Mouse (Mus musculus): ENCODE data around the gene Ints7.

DNA sequence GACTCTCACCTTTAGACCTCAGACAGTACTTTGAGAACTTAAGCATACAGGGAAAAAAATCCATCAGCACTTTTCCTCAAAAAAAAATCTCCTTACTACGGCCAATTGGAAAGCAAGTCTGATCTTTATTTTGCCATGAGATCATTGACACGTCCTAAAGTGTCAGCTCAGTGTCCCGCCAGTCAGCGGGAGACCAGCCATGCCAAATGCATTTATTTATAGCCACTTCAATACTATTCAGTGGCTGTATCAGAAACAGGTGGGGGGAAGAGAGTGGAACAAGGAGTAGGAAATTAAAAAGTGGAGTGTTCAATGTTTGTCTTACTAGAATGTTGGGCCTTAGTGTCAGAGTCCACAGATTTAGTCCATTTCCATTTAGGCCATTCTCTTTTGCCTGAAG is 24.6 kb upstream of the Ints7 start:
- no peak for TF ChIP-seq CTCF (IDR thresholded peaks at IDR 0.05; ENCODE audit: insufficient read depth, low read length)
- TF ChIP-seq POLR2A (IDR thresholded peaks at IDR 0.05; ENCODE audit: borderline replicate concordance, extremely low read depth, low read depth, low read length): no peak
